Mouse (Mus musculus) kidney, adult 18-20 months (tissue): ENCODE measurements around the gene Brca1.
A peak's percentile ranks its signal among the peaks of the same experiment; 100 is the strongest.
"Not testable (repeated sequence)": the region's sequence is repeated elsewhere in the genome, so short reads cannot be mapped to it uniquely, and the experiment has no call there.

Experiments used
- DNase-seq: peaks from one replicate; pipeline ENCODE4 v3.0.0; 2021

The Brca1 gene

GRCm38 (mm10) chr11:101526686-101527085 lies 25.1 kb downstream of the Brca1 start:
- no peak for DNase-seq

- DNase-seq: peak; percentile 9
Observed at GRCm38 (mm10) chr11:101525936-101526595, 25.7 kb downstream of the Brca1 start.

- DNase-seq: no peak
Observed at GRCm38 (mm10) chr11:101525056-101525455, 26.7 kb downstream of the Brca1 start.

GRCm38 (mm10) chr11:101524446-101524845 lies 27.3 kb downstream of the Brca1 start:
- DNase-seq: no peak

- no peak for DNase-seq
Observed at GRCm38 (mm10) chr11:101519364-101519763, 32.4 kb downstream of the Brca1 start.

GRCm38 (mm10) chr11:101518937-101519336 lies 32.8 kb downstream of the Brca1 start:
- no peak for DNase-seq

- no peak for DNase-seq
Observed at GRCm38 (mm10) chr11:101507090-101507489, 44.7 kb downstream of the Brca1 start.

GRCm38 (mm10) chr11:101506269-101506780 lies 45.4 kb downstream of the Brca1 start:
- DNase-seq: no peak

- DNase-seq: no peak
Observed at GRCm38 (mm10) chr11:101486126-101486525, 65.6 kb downstream of the Brca1 start.

- no peak for DNase-seq
Observed at GRCm38 (mm10) chr11:101485509-101486028, 66.2 kb downstream of the Brca1 start.

GRCm38 (mm10) chr11:101484814-101485213 lies 66.9 kb downstream of the Brca1 start:
- no peak for DNase-seq

GRCm38 (mm10) chr11:101484245-101484644 lies 67.5 kb downstream of the Brca1 start:
- DNase-seq: no peak

- DNase-seq: no peak
Observed at GRCm38 (mm10) chr11:101483804-101484203, 68.0 kb downstream of the Brca1 start.

GRCm38 (mm10) chr11:101480912-101481311 lies 70.8 kb downstream of the Brca1 start:
- no peak for DNase-seq

- no peak for DNase-seq
Observed at GRCm38 (mm10) chr11:101479171-101479635, 72.6 kb downstream of the Brca1 start.

GRCm38 (mm10) chr11:101477552-101478211 lies 74.1 kb downstream of the Brca1 start:
- DNase-seq: no peak

GRCm38 (mm10) chr11:101477194-101477551 lies 74.6 kb downstream of the Brca1 start:
- DNase-seq: no peak

GRCm38 (mm10) chr11:101476361-101476760 lies 75.4 kb downstream of the Brca1 start:
- not testable (repeated sequence) for DNase-seq

GRCm38 (mm10) chr11:101474298-101474697 lies 77.5 kb downstream of the Brca1 start:
- DNase-seq: no peak

GRCm38 (mm10) chr11:101473686-101474085 lies 78.1 kb downstream of the Brca1 start:
- not testable (repeated sequence) for DNase-seq

GRCm38 (mm10) chr11:101472336-101472735 lies 79.4 kb downstream of the Brca1 start:
- no peak for DNase-seq

GRCm38 (mm10) chr11:101471926-101472325 lies 79.8 kb downstream of the Brca1 start:
- no peak for DNase-seq

- no peak for DNase-seq
Observed at GRCm38 (mm10) chr11:101470206-101470605, 81.5 kb downstream of the Brca1 start.

- DNase-seq: no peak
Observed at GRCm38 (mm10) chr11:101469155-101469554, 82.6 kb downstream of the Brca1 start.
